Mouse (Mus musculus): Measurements from ENCODE around the gene L3mbtl1. TPM values are rescaled to one million over a fixed set of nuclear protein-coding genes. Genes with fewer than 3 reads are reported as not detected.

L3mbtl1 gene
- polyA plus RNA-seq, 1 experiment, result not detected

DNA sequence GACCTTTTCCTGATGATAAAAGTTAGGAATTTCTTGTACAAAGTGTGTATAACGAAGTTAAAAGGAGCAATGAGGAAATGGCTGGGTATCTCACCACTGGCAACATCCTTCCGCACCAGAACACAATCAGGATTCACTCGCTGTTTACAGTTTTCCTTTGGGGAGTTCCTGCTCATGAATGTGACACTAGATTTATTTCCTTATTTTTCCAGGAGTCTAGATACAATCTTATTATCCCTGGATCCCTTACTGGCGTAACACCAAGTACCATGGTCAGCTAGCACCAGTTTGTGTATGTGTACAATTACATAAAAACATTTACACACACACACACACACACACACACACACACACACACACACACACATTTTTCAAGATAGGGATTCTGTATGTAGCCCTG lies 64.0 kb downstream of the L3mbtl1 start:
- no peak overlapping the region for H3K4me3 ChIP-seq (ENCODE audit: low read depth, low read length)

DNA sequence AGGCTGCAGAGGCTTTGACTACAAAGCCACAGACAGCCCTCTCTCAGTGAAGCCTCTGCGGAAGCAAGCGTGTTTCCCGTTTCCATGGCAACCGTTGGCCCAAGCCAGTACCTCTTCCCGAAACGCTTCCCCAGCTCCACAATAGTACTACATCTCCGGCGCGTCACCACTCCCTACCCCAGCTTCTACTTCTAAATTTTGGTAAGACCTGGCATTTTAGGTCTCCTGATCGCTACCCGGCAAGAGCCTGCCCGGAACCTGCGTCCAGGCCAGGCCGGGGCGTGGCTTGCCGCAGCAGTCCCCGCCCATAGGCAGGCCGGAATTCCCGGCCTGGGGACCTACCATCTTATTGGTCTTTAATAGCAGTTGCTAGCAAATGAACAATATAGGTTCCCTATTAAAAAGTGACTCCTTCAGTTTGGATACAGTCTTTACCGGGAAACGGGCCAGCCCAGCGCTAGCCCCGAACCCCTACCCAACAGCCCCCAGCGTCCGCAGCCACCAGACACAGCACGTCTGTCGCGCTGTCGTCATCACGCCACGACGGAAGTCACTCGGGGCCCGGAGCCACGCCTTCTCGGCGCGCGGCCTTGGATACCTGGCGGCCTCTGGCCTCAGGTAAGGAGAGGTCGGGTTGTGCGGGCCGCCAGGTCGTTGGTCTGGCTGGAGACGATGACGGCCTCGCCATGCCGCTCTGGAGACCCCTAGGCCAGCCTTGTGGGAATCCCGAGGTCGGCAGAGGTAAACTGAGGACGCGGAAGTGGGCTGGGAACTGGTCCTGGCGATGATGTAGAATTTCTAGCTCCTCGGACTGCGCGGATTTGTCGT lies 73.9 kb downstream of the L3mbtl1 start, which contains the start of gene Ift52:
Ift52 (plus strand) TSS at position 439 of the 828 bp plus-strand sequence.
- Histone ChIP-seq H3K4me1 (ENCODE audit: control insufficient read depth, insufficient read depth, insufficient read length, low read length) (peaks cover 1% of the 10 kb centered on the region; the same call in 1 of the 2 replicates), H3K27ac (ENCODE audit: insufficient read depth, low read depth, low read length) (peak within 1 kb of the TSS; percentile 44), H3K4me3 (ENCODE audit: low read depth, low read length) (peak within 1 kb of the TSS; percentile 95), H3K36me3 (ENCODE audit: control insufficient read depth, insufficient read depth, low read length) (no peaks in the 10 kb centered on the region), H3K27me3 (ENCODE audit: control insufficient read depth, insufficient read depth, low read length) (no peaks in the 10 kb centered on the region)
- TF ChIP-seq POLR2A (IDR thresholded peaks at IDR 0.05; ENCODE audit: low read depth, low read length) (peak; percentile 68; the same call in 1 of the 2 replicates), CTCF (IDR thresholded peaks at IDR 0.05; ENCODE audit: extremely low read depth, insufficient read length, insufficient replicate concordance, low read depth, low read length) (no peak)
- under 1% methylated on average over 57 of the region's 57 CpGs for WGBS

More for the DNA sequence above, 64.0 kb downstream of the L3mbtl1 start:
- 56% methylated on average over 4 of the region's 4 CpGs for WGBS
- H3K36me3 ChIP-seq (ENCODE audit: control insufficient read depth, insufficient read depth, low read length), result no peaks in the 10 kb centered on the region
- no peaks in the 10 kb centered on the region for H3K4me1 ChIP-seq (ENCODE audit: control insufficient read depth, insufficient read depth, insufficient read length, low read length)
- no peak overlapping the region for H3K27ac ChIP-seq (ENCODE audit: insufficient read depth, low read depth, low read length)
- no peaks in the 10 kb centered on the region for H3K27me3 ChIP-seq (ENCODE audit: control insufficient read depth, insufficient read depth, low read length)
- TF ChIP-seq CTCF (IDR thresholded peaks at IDR 0.05; ENCODE audit: extremely low read depth, insufficient read length, insufficient replicate concordance, low read depth, low read length) (no peak), POLR2A (IDR thresholded peaks at IDR 0.05; ENCODE audit: low read depth, low read length) (no peak)

Other genes starting within 250 kb of the L3mbtl1 start
- gene Srsf6, start 11.9 kb upstream of the L3mbtl1 start, polyA plus RNA-seq (2012; rRNA removed), result 30.5 and 46.1 TPM in 2 replicates
- 8.1 and 11.5 TPM in 2 replicates for gene Sgk2, start 43.9 kb downstream of the L3mbtl1 start, polyA plus RNA-seq (2012; rRNA removed)
- 4.5 and 10.0 TPM in 2 replicates for gene Ift52, start 73.9 kb downstream of the L3mbtl1 start, polyA plus RNA-seq (2012; rRNA removed)
- 3.3 and 5.6 TPM in 2 replicates for gene Mybl2, start 111.2 kb downstream of the L3mbtl1 start, polyA plus RNA-seq (2012; rRNA removed)
- not detected in 2 replicates for gene Gtsf1l, start 144.4 kb downstream of the L3mbtl1 start, polyA plus RNA-seq (2012; rRNA removed)